Mouse (Mus musculus) gastrocnemius, postnatal 36 days (tissue): Measurements from ENCODE around the gene Bin2. TPM values are rescaled to one million over a fixed set of nuclear protein-coding genes. Genes with fewer than 3 reads are reported as not detected.

Experiments
- DNase-seq, 2 experiments: peaks; one replicate each; pipeline ENCODE4 v3.0.0; 2022
- intact Hi-C: fragments of 180-260 bp; cut with DNase I; formaldehyde crosslinking; loops from one replicate; pipeline ENCODE4 v1.15.1; 2025
- total RNA-seq, 2 experiments: library from RNA; stranded (reverse); gene quantifications; 2 replicates each; pipeline ENCODE4 v1.2.3; 2021

Bin2 gene
- total RNA-seq, 2 experiments from 2014 or later, result 0.44 to 1.1 TPM

GRCm38 (mm10) chr15:100684450-100684849 lies 15.1 kb upstream of the Bin2 start:
- intact Hi-C loops, result loop anchor here (5.0 kb wide), 3 partner anchors 72 to 217 kb away; partner anchors contain the start of gene Letmd1

GRCm38 (mm10) chr15:100683041-100683440 lies 13.7 kb upstream of the Bin2 start:
- intact Hi-C loops, result loop anchor here (5.0 kb wide), 3 partner anchors 71 to 216 kb away; partner anchors contain the start of gene Letmd1
- peak; percentile 55 to 65 for DNase-seq

More at GRCm38 (mm10) chr15:100684450-100684849, 15.1 kb upstream of the Bin2 start:
- DNase-seq, result no peak

DNA sequence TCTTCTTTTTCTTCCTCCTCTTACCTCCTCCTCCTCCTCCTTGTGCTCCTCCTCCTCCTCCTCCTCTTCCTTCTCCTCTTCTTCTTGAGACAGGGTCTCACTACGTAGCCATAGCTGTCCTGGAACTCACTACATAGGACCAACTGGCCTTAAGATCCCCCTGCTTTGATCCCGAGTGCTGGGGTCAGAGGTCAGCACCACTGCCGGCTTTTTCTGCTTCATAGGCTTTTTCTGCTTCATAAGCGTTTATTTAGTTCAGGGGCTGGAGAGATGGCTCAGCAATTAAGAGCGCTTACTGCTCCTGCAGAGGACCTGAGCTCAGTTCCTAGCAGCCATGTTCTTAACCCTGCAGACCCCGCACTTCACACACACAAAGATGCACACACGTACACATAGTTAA lies 12.4 kb upstream of the Bin2 start:
- intact Hi-C loops, result loop anchor here (5.0 kb wide), 3 partner anchors 69 to 214 kb away; partner anchors contain the start of gene Letmd1

GRCm38 (mm10) chr15:100680381-100680780 lies 11.0 kb upstream of the Bin2 start:
- no peak for DNase-seq
- intact Hi-C loops, result loop anchor here (5.0 kb wide), 3 partner anchors 68 to 213 kb away; partner anchors contain the start of gene Letmd1

More for the DNA sequence above, 12.4 kb upstream of the Bin2 start:
- DNase-seq, result no peak

- intact Hi-C loops, result no loop called here
- no peak for DNase-seq
These were observed 9.7 kb upstream of the Bin2 start for GRCm38 (mm10) chr15:100679005-100679404.

GRCm38 (mm10) chr15:100678581-100678980 lies 9.2 kb upstream of the Bin2 start:
- DNase-seq, result no peak
- intact Hi-C loops, result no loop called here

- intact Hi-C loops, result no loop called here
- no peak for DNase-seq
These were observed 8.3 kb upstream of the Bin2 start for GRCm38 (mm10) chr15:100677675-100678074.

DNA sequence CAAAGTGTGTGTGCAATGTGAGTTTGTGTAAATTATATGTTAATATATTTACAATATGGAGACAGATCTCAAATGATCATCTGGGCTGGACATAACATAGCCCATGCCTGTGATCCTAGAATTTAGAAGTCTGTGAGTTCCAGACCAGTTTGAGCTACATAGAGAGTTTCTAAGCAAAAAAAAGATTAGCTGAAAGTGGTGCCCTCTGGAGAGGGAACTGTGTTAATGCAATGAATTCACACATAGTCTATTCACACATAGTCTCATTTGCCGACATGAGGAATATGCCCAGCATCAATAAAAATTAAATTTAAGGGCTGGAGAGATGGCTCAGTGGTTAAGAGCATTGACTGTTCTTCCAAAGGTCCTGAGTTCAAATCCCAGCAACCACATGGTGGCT lies 7.2 kb upstream of the Bin2 start:
- intact Hi-C loops, result no loop called here
- DNase-seq, result no peak

- intact Hi-C loops, result no loop called here
These were observed 6.1 kb upstream of the Bin2 start for GRCm38 (mm10) chr15:100675486-100675885.

DNA sequence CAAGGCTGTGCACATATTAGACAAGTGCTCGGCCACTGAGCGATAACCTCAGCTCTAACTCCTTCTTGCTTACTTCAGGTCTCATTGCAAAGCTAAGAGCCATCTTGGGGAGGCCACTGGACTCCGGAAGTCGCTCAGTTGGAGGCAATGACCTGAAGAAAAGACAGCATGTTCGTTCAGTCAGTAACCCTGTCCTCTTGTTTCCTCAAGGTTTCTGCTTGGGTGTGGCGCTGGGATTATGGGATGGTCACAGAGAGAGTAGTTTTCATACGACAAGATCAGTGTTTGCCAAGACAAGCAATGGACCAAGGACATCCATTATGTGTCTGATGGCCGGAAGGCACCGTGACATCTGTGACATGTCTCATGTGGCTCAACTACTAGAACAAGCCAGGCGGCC lies 5.2 kb upstream of the Bin2 start:
- no peak for DNase-seq
- intact Hi-C loops, result no loop called here

More at GRCm38 (mm10) chr15:100675486-100675885, 6.1 kb upstream of the Bin2 start:
- DNase-seq, result no peak

GRCm38 (mm10) chr15:100673585-100674391 lies 4.4 kb upstream of the Bin2 start:
- intact Hi-C loops, result no loop called here
- DNase-seq, result no peak

GRCm38 (mm10) chr15:100670833-100671232 lies 1.5 kb upstream of the Bin2 start:
- DNase-seq, result no peak
- intact Hi-C loops, result no loop called here

DNA sequence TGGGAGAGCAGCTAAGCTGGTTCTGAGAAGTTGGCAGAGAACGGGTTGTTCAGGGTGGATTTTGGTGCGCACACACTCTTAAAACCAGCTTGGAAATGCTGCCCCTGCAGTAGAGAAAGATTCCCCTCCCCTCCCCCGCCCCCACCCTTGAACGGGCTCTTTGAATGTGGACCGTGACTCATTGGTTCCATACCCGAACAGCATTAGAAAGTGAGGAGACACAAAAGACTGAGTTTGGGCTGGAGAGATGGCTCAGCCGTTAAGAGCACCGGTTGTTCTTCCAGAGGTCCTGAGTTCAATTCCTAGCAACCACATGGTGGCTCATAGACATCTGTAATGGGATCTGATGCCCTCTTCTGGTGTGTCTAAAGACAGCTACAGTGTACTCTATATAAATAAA lies 651 bp upstream of the Bin2 start:
- no peak for DNase-seq

GRCm38 (mm10) chr15:100667871-100668545 lies 1.3 kb downstream of the Bin2 start:
- DNase-seq, result no peak
- intact Hi-C loops, result no loop called here

More for the DNA sequence above, 651 bp upstream of the Bin2 start:
- intact Hi-C loops, result no loop called here

GRCm38 (mm10) chr15:100667420-100667819 lies 1.9 kb downstream of the Bin2 start:
- intact Hi-C loops, result no loop called here
- no peak for DNase-seq

DNA sequence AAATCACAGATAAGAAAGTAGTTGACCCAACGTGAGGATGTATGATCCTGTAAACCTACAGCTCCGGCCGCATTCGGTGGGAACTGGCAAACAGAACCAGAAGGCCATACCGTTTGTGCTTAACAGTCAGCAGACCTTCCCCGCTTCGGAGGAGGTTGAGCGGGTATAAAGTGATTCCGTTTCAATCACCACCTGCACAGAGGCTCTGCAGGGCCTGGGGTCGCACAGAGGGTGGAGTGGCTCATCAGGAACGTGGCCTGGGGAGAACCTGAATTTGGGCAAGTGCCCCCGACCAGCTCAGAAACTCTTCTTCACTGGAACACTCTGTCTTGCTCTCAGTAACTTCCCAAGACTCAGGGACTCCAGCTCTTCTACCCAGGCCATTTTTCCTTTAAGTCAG lies 2.5 kb downstream of the Bin2 start:
- intact Hi-C loops, result no loop called here
- no peak for DNase-seq

DNA sequence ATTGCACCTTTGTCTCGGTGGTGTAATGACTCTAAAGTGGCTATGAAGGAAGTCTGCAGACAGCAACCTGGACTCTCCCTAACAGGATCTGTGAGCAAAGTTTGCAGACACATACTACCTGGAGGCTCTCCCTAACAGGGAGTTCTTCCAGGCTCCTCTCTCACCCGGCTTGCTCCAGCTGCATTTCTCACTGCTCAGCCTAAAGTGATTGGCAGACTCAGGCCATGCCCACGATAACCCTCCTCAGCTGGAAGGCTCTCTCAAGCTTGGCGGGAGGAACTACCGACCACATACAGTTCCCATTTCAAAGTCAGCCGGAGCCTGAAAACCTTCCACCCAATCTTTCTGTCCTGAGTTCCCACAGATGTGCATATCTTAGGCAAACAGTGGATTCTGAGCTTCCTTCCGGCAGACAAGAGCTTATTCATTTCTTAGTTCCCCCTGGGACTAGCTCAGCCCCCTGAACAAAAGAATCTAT lies 3.1 kb downstream of the Bin2 start:
- DNase-seq, result no peak
- intact Hi-C loops, result no loop called here

DNA sequence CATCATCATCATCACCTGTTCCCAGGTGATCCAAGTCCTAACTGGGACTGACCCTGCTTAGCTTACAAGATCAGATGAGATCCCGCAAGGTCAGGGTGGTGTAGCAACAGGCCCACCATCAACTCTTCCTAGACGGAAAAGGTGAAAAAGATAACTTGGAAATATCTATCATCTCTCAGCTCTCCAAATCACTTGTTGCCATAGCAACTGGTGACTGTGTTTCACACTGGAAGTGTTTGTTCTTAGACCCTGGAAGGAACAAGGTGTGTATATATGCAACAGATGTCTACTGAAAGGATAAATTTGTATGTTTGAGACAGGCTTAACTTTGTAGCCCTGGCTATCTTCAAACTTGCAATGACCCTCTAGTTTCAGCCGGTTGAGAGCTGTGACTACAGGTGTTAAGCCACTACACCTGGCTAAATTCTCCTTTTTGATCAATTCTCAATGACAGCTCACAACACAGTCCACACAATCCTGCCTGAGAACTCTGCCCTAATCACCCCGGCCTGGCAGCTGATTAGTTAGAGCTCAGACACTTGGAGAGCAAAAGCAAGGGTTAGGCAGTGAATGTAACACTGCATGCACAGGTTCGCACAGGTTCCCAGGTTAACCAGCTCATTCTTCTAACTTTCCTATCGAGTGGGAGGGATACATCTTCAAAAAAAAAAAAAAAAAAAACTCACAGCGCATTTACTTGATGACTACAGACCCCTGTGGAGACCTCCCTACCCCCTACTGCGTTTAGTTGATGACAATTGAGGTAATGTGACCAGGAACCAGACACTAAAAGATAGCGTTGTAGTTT lies 3.7 kb downstream of the Bin2 start:
- intact Hi-C loops, result no loop called here
- no peak for DNase-seq

DNA sequence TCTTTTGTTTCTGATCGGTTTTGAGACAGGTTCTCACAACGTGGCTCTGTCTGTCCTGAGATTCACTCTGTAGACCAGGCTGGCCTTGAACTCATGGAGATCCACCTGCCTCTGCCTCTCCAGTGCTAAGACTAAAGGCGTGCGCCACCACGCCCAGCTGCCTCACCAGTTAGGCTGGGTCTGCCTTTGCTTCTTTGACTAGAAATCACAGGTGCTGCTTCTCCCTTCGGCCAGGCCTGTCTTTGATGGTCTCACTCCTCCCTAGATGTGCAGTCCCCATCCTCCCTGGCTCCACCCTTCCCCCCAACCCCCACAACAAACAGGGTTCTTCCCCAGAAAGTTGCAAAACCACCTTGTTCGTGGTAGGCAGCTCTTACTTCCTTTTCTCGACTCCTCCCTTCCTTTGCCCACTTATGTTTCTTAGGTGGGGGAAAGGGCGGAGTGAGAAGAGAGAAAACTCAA lies 4.5 kb downstream of the Bin2 start:
- no peak for DNase-seq
- intact Hi-C loops, result no loop called here

DNA sequence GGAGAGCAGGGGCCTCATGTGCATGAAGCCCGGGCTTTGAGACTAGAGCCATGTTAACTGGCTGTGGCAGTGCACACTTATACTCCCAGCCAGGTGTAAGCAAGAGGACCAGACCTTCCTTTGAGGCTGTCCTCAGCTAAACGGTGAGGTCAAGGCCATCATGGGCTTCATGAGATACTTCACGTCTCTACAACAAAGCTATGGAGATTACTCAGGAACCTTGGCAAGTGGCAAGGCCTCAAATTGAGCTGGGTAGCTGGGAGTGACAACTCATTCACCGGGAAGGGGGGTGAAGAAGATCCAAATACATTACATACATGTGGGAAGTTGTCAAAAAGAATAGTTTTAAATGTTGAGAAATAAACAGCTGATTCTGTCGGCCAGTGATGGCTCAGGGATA lies 8.5 kb downstream of the Bin2 start:
- intact Hi-C loops, result no loop called here
- no peak for DNase-seq
